Mouse (Mus musculus): Measurements from ENCODE around the gene Pgpep1l. TPM values are rescaled to one million over a fixed set of nuclear protein-coding genes. Genes with fewer than 3 reads are reported as not detected.

Pgpep1l gene
- total RNA-seq, 2 experiments from 2014 or later: not detected

DNA sequence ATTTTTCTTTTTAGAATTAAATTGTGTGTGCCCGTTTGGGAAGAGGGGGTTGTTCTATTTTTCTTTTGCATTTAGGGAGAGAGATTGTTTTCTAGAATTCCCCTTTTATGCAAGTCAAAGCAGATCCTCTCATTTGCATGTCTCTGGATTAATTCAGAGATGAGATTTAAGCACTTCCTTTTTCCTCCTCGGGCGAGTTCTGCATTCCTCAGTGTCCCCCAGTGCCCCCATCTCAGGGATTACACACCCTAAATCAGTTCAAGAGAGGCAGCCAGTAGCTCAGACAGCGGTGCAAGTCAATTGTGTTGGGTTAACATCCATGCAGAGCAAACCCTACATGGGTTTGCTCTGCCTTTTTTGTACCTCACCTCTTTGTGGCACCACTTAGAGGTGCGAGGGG lies 50.2 kb downstream of the Pgpep1l start:
- DNase-seq: no peak

DNA sequence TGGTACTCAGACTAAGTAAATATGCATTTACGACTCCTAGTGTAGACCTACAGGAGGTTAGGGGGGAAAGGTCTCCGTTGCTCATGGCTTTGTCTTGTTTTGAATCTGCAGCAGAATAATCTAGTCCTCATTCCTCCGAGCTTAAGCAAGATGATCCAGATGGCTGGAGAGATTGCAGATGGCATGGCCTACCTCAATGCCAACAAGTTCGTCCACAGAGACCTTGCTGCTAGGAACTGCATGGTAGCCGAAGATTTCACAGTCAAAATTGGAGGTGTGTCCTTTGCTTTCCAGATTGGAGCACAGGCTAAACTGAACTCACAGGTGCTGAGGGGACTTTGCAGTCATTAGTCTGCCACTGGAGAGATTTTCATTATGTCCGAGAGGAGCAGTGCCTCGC lies 52.1 kb downstream of the Pgpep1l start:
- DNase-seq: no peak

DNA sequence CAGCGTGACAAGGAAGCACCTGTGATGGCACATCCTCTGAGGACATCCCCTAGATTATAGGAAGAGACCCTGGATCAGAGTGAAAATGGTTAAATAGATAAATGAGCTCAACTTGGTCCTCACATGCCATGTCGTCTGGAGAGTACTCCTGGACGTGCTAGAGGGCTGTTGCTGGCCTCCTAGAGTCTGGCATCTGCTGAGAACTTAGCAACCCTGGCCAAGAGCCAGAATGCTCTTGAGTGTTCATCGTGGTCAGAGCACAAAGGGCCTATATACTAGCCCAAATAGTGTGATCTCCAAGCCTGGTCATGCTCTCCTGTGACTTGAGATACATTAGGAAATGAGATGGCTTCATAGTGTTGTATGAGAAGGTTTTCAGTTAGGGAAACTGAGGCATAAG lies 53.6 kb downstream of the Pgpep1l start:
- DNase-seq: no peak

DNA sequence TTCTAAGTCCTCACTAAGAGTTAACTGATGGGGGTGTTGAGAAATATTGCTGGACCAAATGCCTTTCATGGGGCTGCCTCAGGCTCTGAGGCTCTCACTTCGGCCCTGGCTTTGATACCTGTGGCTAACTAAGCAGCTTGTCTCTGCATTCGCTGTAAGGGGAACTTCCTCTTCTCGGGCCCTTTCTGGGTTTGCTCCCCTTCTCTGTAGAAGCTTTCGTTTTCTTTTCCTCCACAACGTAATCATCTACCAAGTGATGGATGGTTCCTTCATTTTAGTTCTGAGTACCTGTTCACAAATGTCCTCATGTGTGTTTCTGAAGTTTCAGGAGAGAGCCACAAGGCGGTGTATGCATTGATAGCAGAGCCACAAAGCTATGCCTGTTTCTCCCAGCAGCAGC lies 55.0 kb downstream of the Pgpep1l start:
- DNase-seq: no peak

DNA sequence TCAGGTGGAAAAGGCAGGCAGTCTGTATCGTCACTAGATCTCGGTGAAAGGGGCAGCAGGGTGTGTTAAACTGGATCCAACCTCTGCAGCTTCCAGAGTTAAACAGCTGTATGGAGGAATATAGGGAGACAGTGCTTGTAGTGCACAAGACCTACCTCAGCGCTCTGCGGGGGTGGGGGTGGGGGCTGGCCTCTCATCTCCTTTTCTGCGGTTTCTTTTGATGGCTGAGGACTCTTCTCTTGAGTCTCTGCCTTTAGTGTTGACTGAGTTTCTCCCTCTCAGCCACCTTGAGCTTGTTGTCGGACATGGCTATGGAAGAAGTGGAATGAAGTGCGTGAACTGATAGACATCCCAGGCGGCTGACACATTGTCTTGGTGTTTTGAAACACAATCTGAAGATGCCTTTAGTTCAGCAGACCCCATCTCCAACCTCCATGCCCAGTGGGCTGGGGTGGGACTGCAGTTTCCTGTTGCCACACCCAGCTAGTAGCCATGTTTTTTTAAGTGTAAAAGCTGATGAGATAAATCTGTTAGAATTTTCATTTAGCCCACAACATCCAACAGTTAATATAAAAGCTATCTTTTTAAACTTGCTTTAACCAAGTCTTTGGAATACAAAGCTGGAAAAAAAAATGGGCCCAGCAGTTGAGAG lies 58.1 kb downstream of the Pgpep1l start:
- no peak for DNase-seq

DNA sequence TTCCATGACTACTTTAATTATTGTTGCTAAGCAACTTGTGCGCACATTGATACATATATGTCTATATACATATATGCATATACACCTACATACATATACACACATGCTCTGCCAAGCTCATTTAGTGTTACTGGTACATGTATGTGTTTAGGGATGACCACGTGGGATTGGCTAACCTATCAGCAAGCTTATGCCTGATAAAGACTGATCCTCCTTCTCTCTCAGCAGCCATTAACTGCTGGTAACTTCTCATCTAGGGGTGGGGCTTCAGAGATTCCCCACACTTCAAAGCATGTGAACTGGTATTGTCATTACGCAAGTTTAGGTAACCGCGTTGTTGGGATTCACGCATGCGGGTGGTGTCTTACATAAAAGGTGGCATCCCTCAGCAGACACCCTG lies 64.4 kb downstream of the Pgpep1l start:
- no peak for DNase-seq

DNA sequence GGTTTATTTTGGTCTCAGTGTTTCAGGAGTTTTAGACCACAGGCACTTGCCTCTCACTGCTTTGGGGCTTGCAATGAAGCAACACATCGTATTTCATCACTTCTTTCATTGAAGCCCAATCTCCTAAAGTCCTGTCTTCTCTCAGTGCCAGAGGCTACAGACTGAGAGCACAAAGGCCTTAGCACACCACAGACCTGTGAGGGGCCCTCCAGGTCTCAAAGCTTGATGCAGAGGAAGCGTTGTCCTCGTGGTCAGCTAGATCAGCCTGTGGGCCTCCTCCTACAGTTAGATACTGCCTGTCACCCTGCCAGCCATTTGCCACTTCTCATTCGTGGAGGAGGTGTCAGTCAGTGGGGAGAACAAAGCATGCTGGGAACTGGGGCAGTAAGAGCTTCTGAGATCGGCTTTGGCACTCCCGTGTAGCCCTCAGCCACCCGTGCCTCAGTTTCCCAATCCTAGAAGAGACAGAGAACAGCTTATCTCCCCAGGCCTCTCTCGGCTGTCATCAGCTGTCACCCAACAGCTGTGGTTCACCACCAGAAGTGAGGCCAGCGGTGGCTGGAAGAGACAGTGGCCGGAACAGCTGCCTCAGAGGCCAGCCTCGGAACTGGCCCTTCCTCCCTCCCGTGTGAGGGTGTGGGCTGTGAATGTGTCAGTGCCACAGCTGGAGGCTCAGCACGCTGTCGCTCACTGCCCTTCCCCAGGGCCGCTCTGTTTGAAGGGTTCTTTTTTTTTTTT lies 69.9 kb downstream of the Pgpep1l start:
- DNase-seq: peak; percentile 22 to 50

DNA sequence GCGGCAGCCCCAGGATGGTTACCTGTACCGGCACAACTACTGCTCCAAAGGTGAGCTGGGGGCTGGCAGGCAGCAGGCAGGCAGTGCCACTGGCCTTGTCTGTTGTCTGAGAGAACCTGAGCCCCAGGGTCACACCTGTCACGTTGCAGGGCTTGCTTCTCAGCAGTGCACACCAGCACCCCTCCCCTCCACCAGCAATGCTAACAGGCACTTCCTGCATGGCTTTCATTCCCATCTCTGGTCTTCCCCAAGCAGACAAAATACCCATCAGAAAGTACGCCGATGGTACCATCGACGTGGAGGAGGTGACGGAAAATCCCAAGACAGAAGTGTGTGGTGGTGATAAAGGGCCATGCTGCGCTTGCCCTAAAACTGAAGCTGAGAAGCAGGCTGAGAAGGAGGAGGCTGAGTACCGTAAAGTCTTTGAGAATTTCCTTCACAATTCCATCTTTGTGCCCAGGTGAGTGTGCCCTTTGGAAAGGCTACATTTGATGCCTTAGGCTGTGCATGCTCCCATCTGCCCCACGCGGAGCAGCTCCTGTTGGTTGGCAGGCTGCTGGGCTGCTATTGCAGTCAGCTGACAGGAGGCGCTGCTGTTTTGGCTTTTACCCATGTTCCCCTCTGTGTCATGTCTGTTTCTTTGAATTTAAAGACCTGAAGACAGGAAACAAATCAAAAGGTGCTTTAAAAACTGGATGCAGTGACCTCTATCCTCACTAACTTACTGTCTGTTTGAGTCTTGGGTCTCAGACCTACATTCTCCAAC lies 74.2 kb downstream of the Pgpep1l start:
- DNase-seq: no peak

DNA sequence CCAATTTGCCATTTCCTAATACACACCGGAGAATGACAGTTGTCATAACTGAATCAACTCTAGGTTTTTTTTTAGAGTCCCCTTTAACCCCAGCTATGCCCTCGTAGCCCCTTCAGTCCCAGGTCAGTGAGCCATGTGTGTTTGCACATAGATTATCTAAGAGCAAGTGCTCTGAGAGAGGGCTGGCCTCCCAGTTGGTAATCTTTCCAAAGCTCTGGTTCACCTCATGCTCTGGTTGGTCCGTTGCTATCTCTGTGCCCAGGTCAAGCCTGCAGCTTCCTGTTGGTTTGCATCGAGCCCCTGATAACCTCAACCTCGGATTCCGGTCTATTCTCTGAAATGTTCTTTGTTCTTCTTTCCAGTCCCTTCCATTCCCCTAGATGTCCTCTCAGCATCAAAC lies 74.8 kb downstream of the Pgpep1l start:
- DNase-seq: no peak

Other genes with a start within 250 kb of the Pgpep1l start
- gene Fam169b, start 9.6 kb upstream of the Pgpep1l start, total RNA-seq (2021): 1 to 10 TPM in 1 of 2 experiments, under 1 TPM in 1; 0.10 to 1.1 TPM

All from heart, adult 18-20 months (tissue).